ENCODE assay signal across 8 mouse cellular contexts in the genomic region with DNA sequence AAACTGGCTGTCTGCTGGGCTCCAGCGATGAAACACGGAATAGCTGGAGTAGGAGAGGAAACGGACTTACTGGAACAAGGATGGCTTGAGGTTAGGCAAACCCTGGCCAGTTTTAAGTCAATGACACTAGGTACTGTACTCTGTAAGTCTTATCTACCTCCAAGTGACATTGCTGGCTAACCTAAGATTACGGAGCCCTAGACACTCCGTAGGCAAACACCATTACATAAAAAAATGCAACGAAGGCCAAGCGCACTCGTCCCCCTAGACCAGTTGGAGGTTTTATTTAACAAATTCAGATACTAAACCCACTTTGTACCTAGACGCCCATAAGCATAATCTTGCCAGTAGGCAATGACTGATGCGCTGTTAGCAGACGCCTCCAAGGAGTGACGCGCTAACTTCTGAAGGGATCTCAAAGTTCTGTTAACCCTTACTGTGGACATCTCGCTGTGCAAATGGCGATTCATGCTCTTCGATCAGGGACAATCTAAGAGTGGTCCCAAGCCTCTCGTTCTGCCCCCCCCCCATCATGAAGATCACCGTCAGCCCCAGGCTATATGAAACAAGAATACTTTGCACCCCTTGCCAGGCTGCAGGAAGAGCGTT. TPM values are rescaled to one million over a fixed set of nuclear protein-coding genes. Genes with fewer than 3 reads are reported as not detected.
DNase-seq lines count a peak whose midpoint lies in the region; ATAC-seq and TF ChIP-seq lines count a peak whose summit lies in the region.

No protein-coding gene starts in this region.

- peak; percentile 16; the same call in 1 of the 2 replicates for ATAC-seq in lung, embryonic 14.5 days (ENCODE audit: insufficient read depth)
- ATAC-seq in intestine, embryonic 16.5 days: peak; percentile 40
- peak; percentile 40; the same call in 1 of the 2 replicates for ATAC-seq in liver, embryonic 15.5 days (ENCODE audit: insufficient read depth)

- H3K4me1 ChIP-seq in lung, embryonic 14.5 days (ENCODE audit: insufficient read depth): no peaks in the 10 kb centered on the region
- no peaks in the 10 kb centered on the region; the same call in 1 of the 2 replicates for H3K4me1 ChIP-seq in bone marrow, adult 2 months (ENCODE audit: control insufficient read depth, insufficient read depth, low read length)
- peaks cover 21% of the 10 kb centered on the region for H3K4me1 ChIP-seq in erythroblast, embryonic 14.5 days (ENCODE audit: control insufficient read depth)
- H3K4me1 ChIP-seq in intestine, embryonic 16.5 days (ENCODE audit: control insufficient read depth, insufficient read depth, low read length): no peaks in the 10 kb centered on the region
- H3K4me1 ChIP-seq in liver, embryonic 15.5 days (replicated peaks): peaks cover 8% of the 10 kb centered on the region

- H3K4me3 ChIP-seq in lung, embryonic 14.5 days (ENCODE audit: low read depth, low read length): peak overlapping the region; percentile 59
- H3K4me3 ChIP-seq in bone marrow, adult 2 months (replicated peaks; ENCODE audit: control insufficient read depth, low read depth, low read length): peak overlapping the region; percentile 90
- peak overlapping the region; percentile 81 for H3K4me3 ChIP-seq in erythroblast, embryonic 14.5 days (replicated peaks)
- H3K4me3 ChIP-seq in intestine, embryonic 16.5 days (ENCODE audit: low read length): peak overlapping the region; percentile 56
- peak overlapping the region; percentile 67 for H3K4me3 ChIP-seq in liver, embryonic 15.5 days (replicated peaks)

- TF ChIP-seq POLR2A in bone marrow, adult 2 months (IDR thresholded peaks at IDR 0.05; ENCODE audit: borderline replicate concordance, control insufficient read depth, low read depth, low read length): no peak

- peak overlapping the region; percentile 81 for H3K9ac ChIP-seq in lung, embryonic 14.5 days
- peak overlapping the region; percentile 74 for H3K9ac ChIP-seq in intestine, embryonic 16.5 days (ENCODE audit: low read depth, low read length)
- H3K9ac ChIP-seq in liver, embryonic 15.5 days: peak overlapping the region; percentile 64

- H3K4me2 ChIP-seq in lung, embryonic 14.5 days: peak overlapping the region; percentile 75
- H3K4me2 ChIP-seq in intestine, embryonic 16.5 days (ENCODE audit: low read depth, low read length): peak overlapping the region; percentile 65
- H3K4me2 ChIP-seq in liver, embryonic 15.5 days: peak overlapping the region; percentile 65

- peak overlapping the region; percentile 81 for H3K27ac ChIP-seq in lung, embryonic 14.5 days (ENCODE audit: low read depth)
- peak overlapping the region; percentile 90 for H3K27ac ChIP-seq in bone marrow, adult 2 months (ENCODE audit: control insufficient read depth, insufficient read depth, low read depth, low read length, poor library complexity)
- peak overlapping the region; percentile 91 for H3K27ac ChIP-seq in intestine, embryonic 16.5 days (ENCODE audit: low read length)
- H3K27ac ChIP-seq in liver, embryonic 15.5 days (replicated peaks): peak overlapping the region; percentile 91

- TF ChIP-seq CTCF in lung, embryonic 14.5 days (IDR thresholded peaks at IDR 0.05; ENCODE audit: low read depth): no peak
- no peak for TF ChIP-seq CTCF in bone marrow, adult 2 months (IDR thresholded peaks at IDR 0.05; ENCODE audit: control insufficient read depth, insufficient read depth, low read length)

- peak; percentile 56 for DNase-seq in lung, embryonic 14.5 days
- DNase-seq in lung, postnatal 25 days (ENCODE audit: low spot score): no peak
- peak; percentile 9 to 29 for DNase-seq in right cerebral cortex, adult 2 months (ENCODE audit: low spot score in 2 of 2)
- no peak for DNase-seq in adrenal gland, adult 8-10 months

- peaks cover 28% of the 10 kb centered on the region for H3K36me3 ChIP-seq in lung, embryonic 14.5 days (ENCODE audit: insufficient read depth)
- H3K36me3 ChIP-seq in erythroblast, embryonic 14.5 days (ENCODE audit: control insufficient read depth): peaks cover 39% of the 10 kb centered on the region
- H3K36me3 ChIP-seq in intestine, embryonic 16.5 days (ENCODE audit: control insufficient read depth, insufficient read depth, low read length): no peaks in the 10 kb centered on the region
- H3K36me3 ChIP-seq in liver, embryonic 15.5 days (replicated peaks): peaks cover 16% of the 10 kb centered on the region

- no peaks in the 10 kb centered on the region for H3K9me3 ChIP-seq in lung, embryonic 14.5 days (ENCODE audit: low read depth, low read length)
- peaks cover 3% of the 10 kb centered on the region; the same call in 1 of the 2 replicates for H3K9me3 ChIP-seq in erythroblast, embryonic 14.5 days (ENCODE audit: control insufficient read depth, low read length)
- no peaks in the 10 kb centered on the region for H3K9me3 ChIP-seq in intestine, embryonic 16.5 days (ENCODE audit: control insufficient read depth, low read length)
- no peaks in the 10 kb centered on the region for H3K9me3 ChIP-seq in liver, embryonic 15.5 days (replicated peaks)

- 9% methylated on average over 19 of the region's 19 CpGs for WGBS in lung, embryonic 14.5 days
- 7% methylated on average over 19 of the region's 19 CpGs for whole genome bisulfite sequencing in bone marrow, adult 2 months
- WGBS in intestine, embryonic 16.5 days: 11% methylated on average over 19 of the region's 19 CpGs
- 14% methylated on average over 19 of the region's 19 CpGs for WGBS in liver, embryonic 15.5 days (ENCODE audit: insufficient replicate concordance)

- no peaks in the 10 kb centered on the region for H3K27me3 ChIP-seq in lung, embryonic 14.5 days (ENCODE audit: insufficient read depth, low read length)
- H3K27me3 ChIP-seq in erythroblast, embryonic 14.5 days (ENCODE audit: control insufficient read depth): no peaks in the 10 kb centered on the region
- H3K27me3 ChIP-seq in intestine, embryonic 16.5 days (replicated peaks; ENCODE audit: control insufficient read depth, insufficient read depth, low read length): no peaks in the 10 kb centered on the region
- H3K27me3 ChIP-seq in liver, embryonic 15.5 days: no peaks in the 10 kb centered on the region

RNA-seq across cellular contexts. Expression of gene Rpl39, which starts 0.8 kb away (rescaled TPM):
- polyA plus RNA-seq in lung, embryonic 14.5 days (2014; fragmentation: Nextera tagmentation; extraction: Ambion mirVana): 600 and 683 TPM in 2 replicates
- polyA plus RNA-seq in bone marrow, adult 2 months (2011; ENCODE audit: insufficient read depth, insufficient read length, low replicate concordance, missing spikeins): 407 and 550 TPM in 2 replicates
- 41.4 and 44.5 TPM in 2 replicates for polyA plus RNA-seq in erythroblast, embryonic 14.5 days (2012)
- polyA plus RNA-seq in intestine, embryonic 16.5 days (2015; fragmentation: Nextera tagmentation; extraction: Ambion mirVana): 429 and 442 TPM in 2 replicates
- polyA plus RNA-seq in liver, embryonic 15.5 days (2015; fragmentation: Nextera tagmentation; extraction: Ambion mirVana): 219 and 316 TPM in 2 replicates
- total RNA-seq in adrenal gland, adult 8-10 months (2022): 100 to 1,000 TPM; 509 to 573 (median 523) TPM

RNA-seq across cellular contexts. Expression of gene Upf3b, which starts 25.7 kb away (rescaled TPM):
- polyA plus RNA-seq in lung, embryonic 14.5 days (2014; fragmentation: Nextera tagmentation; extraction: Ambion mirVana): 19.0 and 19.3 TPM in 2 replicates
- 40.7 and 43.2 TPM in 2 replicates for polyA plus RNA-seq in bone marrow, adult 2 months (2011; ENCODE audit: insufficient read depth, insufficient read length, low replicate concordance, missing spikeins)
- polyA plus RNA-seq in erythroblast, embryonic 14.5 days (2012): 1.1 and 1.3 TPM in 2 replicates
- polyA plus RNA-seq in intestine, embryonic 16.5 days (2015; fragmentation: Nextera tagmentation; extraction: Ambion mirVana): 12.1 and 14.2 TPM in 2 replicates
- 8.1 and 8.3 TPM in 2 replicates for polyA plus RNA-seq in liver, embryonic 15.5 days (2015; fragmentation: Nextera tagmentation; extraction: Ambion mirVana)
- 10 to 100 TPM; 14.7 to 27.6 (median 19.3) TPM for total RNA-seq in adrenal gland, adult 8-10 months (2022)

RNA-seq across cellular contexts. Expression of gene Sowahd, which starts 35.8 kb away (rescaled TPM):
- 0.18 TPM in 1 of 2 replicates, not detected in the other for polyA plus RNA-seq in lung, embryonic 14.5 days (2014; fragmentation: Nextera tagmentation; extraction: Ambion mirVana)
- not detected in 2 replicates for polyA plus RNA-seq in bone marrow, adult 2 months (2011; ENCODE audit: insufficient read depth, insufficient read length, low replicate concordance, missing spikeins)
- 0.02 TPM in 1 of 2 replicates, not detected in the other for polyA plus RNA-seq in erythroblast, embryonic 14.5 days (2012)
- polyA plus RNA-seq in intestine, embryonic 16.5 days (2015; fragmentation: Nextera tagmentation; extraction: Ambion mirVana): 0.11 TPM in 2 replicates
- 0.06 and 0.09 TPM in 2 replicates for polyA plus RNA-seq in liver, embryonic 15.5 days (2015; fragmentation: Nextera tagmentation; extraction: Ambion mirVana)
- 1 to 10 TPM in 2 of 4 experiments, under 1 TPM in 2; 0.63 to 5.0 (median 1.9) TPM for total RNA-seq in adrenal gland, adult 8-10 months (2022)

RNA-seq across cellular contexts. Expression of gene Nkap, which starts 42.2 kb away (rescaled TPM):
- 13.6 and 15.9 TPM in 2 replicates for polyA plus RNA-seq in lung, embryonic 14.5 days (2014; fragmentation: Nextera tagmentation; extraction: Ambion mirVana)
- polyA plus RNA-seq in bone marrow, adult 2 months (2011; ENCODE audit: insufficient read depth, insufficient read length, low replicate concordance, missing spikeins): 4.0 and 9.2 TPM in 2 replicates
- polyA plus RNA-seq in erythroblast, embryonic 14.5 days (2012): 0.49 and 0.55 TPM in 2 replicates
- polyA plus RNA-seq in intestine, embryonic 16.5 days (2015; fragmentation: Nextera tagmentation; extraction: Ambion mirVana): 10.8 and 10.9 TPM in 2 replicates
- polyA plus RNA-seq in liver, embryonic 15.5 days (2015; fragmentation: Nextera tagmentation; extraction: Ambion mirVana): 4.9 and 5.1 TPM in 2 replicates
- total RNA-seq in adrenal gland, adult 8-10 months (2022): 10 to 100 TPM; 13.3 to 19.1 (median 18.7) TPM

Comparison
In these comparisons a context has a peak if more than half of its experiments do, and no peak if none do; other contexts are left out.
1. DNase-seq: peak in lung, embryonic 14.5 days (single experiment) and right cerebral cortex, adult 2 months (2 of 2); none in lung, postnatal 25 days (single experiment) and adrenal gland, adult 8-10 months (single experiment).
2. Peak in every context shown above with its lines, with median percentiles within 50 percentile points of each other: ATAC-seq, H3K27ac ChIP-seq, H3K4me2 ChIP-seq, H3K4me3 ChIP-seq and H3K9ac ChIP-seq.